8 mouse cellular contexts compared by ENCODE assay signal in genomic region chr19:9836581-9837340, GRCm38 (mm10). TPM values are rescaled to one million over a fixed set of nuclear protein-coding genes. Genes with fewer than 3 reads are reported as not detected.
DNase-seq lines count a peak whose midpoint lies in the region; ATAC-seq and TF ChIP-seq lines count a peak whose summit lies in the region.
"Not testable (repeated sequence)": the region's sequence is repeated elsewhere in the genome, so short reads cannot be mapped to it uniquely, and the experiment has no call there.

No protein-coding gene starts in this region.

- H3K9me3 ChIP-seq in embryonic facial prominence, embryonic 10.5 days; hindbrain, postnatal 0 days (ENCODE audit: low read length); neural tube, embryonic 15.5 days (replicated peaks): not testable (repeated sequence)

- H3K4me3 ChIP-seq in embryonic facial prominence, embryonic 10.5 days, result peak overlapping the region; percentile 49
- H3K4me3 ChIP-seq in hindbrain, postnatal 0 days (ENCODE audit: low read length), result peak overlapping the region; percentile 16; the same call in 1 of the 2 replicates
- H3K4me3 ChIP-seq in lung, adult 2 months (replicated peaks; ENCODE audit: extremely low read depth, low read depth, low read length), result peak overlapping the region; percentile 36
- H3K4me3 ChIP-seq in neural tube, embryonic 15.5 days (replicated peaks), result peak overlapping the region; percentile 35
- peak overlapping the region; percentile 14; the same call in 1 of the 2 replicates for H3K4me3 ChIP-seq in thymus, adult 2 months (ENCODE audit: control insufficient read depth, insufficient read depth, low read length)

- H3K4me1 ChIP-seq in embryonic facial prominence, embryonic 10.5 days; hindbrain, postnatal 0 days (ENCODE audit: insufficient read depth, low read length); lung, adult 2 months (ENCODE audit: control insufficient read depth, insufficient read depth, low read length); neural tube, embryonic 15.5 days; thymus, adult 2 months (replicated peaks; ENCODE audit: control insufficient read depth, insufficient read depth, low read length): not testable (repeated sequence)

- H3K9ac ChIP-seq in hindbrain, postnatal 0 days (replicated peaks; ENCODE audit: low read length); neural tube, embryonic 15.5 days (replicated peaks): not testable (repeated sequence)

- peak overlapping the region; percentile 35; the same call in 1 of the 2 replicates for H3K4me2 ChIP-seq in hindbrain, postnatal 0 days (ENCODE audit: low read depth, low read length)
- peak overlapping the region; percentile 48 for H3K4me2 ChIP-seq in neural tube, embryonic 15.5 days

- TF ChIP-seq CTCF in hindbrain, postnatal 0 days (IDR thresholded peaks at IDR 0.05; ENCODE audit: low read depth), result peak; percentile 62
- TF ChIP-seq CTCF in lung, adult 2 months (IDR thresholded peaks at IDR 0.05; ENCODE audit: insufficient read depth, low read length); thymus, adult 2 months (IDR thresholded peaks at IDR 0.05; ENCODE audit: borderline replicate concordance, control insufficient read depth, extremely low read depth, insufficient read depth, low read length, poor library complexity): not testable (repeated sequence)

- intact Hi-C loops in gastrocnemius, postnatal 36 days (cut with DNase I), result not testable (repeated sequence)

- peak; percentile 91 for ATAC-seq in hindbrain, postnatal 0 days
- peak; percentile 94 for ATAC-seq in neural tube, embryonic 15.5 days (ENCODE audit: low FRiP score)

- not testable (repeated sequence) for H3K36me3 ChIP-seq in embryonic facial prominence, embryonic 10.5 days (replicated peaks); hindbrain, postnatal 0 days (ENCODE audit: insufficient read depth, low read length); neural tube, embryonic 15.5 days; thymus, adult 2 months (ENCODE audit: control insufficient read depth, insufficient read depth, low read length)

- peak; percentile 37 for DNase-seq in T-cell, adult 2 months (ENCODE audit: low spot score)
- DNase-seq in embryonic facial prominence, embryonic 10.5 days (ENCODE audit: low spot score); hindbrain, postnatal 0 days (ENCODE audit: low spot score): not testable (repeated sequence)
- DNase-seq in gastrocnemius, postnatal 36 days, result peak; percentile 12 to 33
- DNase-seq in layer of hippocampus, postnatal 10 days (ENCODE audit: low spot score in 2 of 2), result peak; percentile 59 to 65
- peak; percentile 33 for DNase-seq in lung, adult 2 months
- peak; percentile 43 for DNase-seq in thymus, adult 2 months

- H3K27ac ChIP-seq in embryonic facial prominence, embryonic 10.5 days (replicated peaks), result peak overlapping the region; percentile 79
- not testable (repeated sequence) for H3K27ac ChIP-seq in hindbrain, postnatal 0 days; neural tube, embryonic 15.5 days (replicated peaks); thymus, adult 2 months (ENCODE audit: control insufficient read depth, insufficient read depth, low read length)

- TF ChIP-seq POLR2A in lung, adult 2 months (IDR thresholded peaks at IDR 0.05; ENCODE audit: borderline replicate concordance, extremely low read depth, low read depth, low read length); thymus, adult 2 months (IDR thresholded peaks at IDR 0.05; ENCODE audit: control insufficient read depth, extremely low read depth, insufficient read depth, low read length, poor library complexity): not testable (repeated sequence)

- WGBS in embryonic facial prominence, embryonic 10.5 days, result 17% methylated on average over 20 of the region's 21 CpGs
- 14% methylated on average over 17 of the region's 21 CpGs for WGBS in hindbrain, postnatal 0 days
- 15% methylated on average over 19 of the region's 21 CpGs for WGBS in lung, adult 2 months
- WGBS in neural tube, embryonic 15.5 days, result 9% methylated on average over 19 of the region's 21 CpGs
- WGBS in thymus, adult 2 months, result 17% methylated on average over 18 of the region's 21 CpGs

- not testable (repeated sequence) for H3K27me3 ChIP-seq in embryonic facial prominence, embryonic 10.5 days (replicated peaks; ENCODE audit: low read depth, poor library complexity, severe bottlenecking); hindbrain, postnatal 0 days (ENCODE audit: insufficient read depth, low read length); neural tube, embryonic 15.5 days (replicated peaks); thymus, adult 2 months (ENCODE audit: control insufficient read depth, insufficient read depth, low read length)

RNA-seq across cellular contexts. Expression of gene Scgb2a2, which starts 10.6 kb away (rescaled TPM):
- polyA plus RNA-seq in embryonic facial prominence, embryonic 10.5 days (2016; fragmentation: Nextera tagmentation; extraction: Ambion mirVana), result not detected in 2 replicates
- not detected for total RNA-seq in gastrocnemius, postnatal 36 days (2021)
- not detected in 2 replicates for total RNA-seq in hindbrain, postnatal 0 days (2014; rRNA removed)
- not detected in 2 replicates for polyA plus RNA-seq in hindbrain, postnatal 0 days (2015; fragmentation: Nextera tagmentation; extraction: Ambion mirVana)
- total RNA-seq in layer of hippocampus, postnatal 10 days (2021), result not detected
- not detected in 2 replicates for polyA plus RNA-seq in lung, adult 2 months (2012; rRNA removed)
- polyA plus RNA-seq in neural tube, embryonic 15.5 days (2015; fragmentation: Nextera tagmentation; extraction: Ambion mirVana), result not detected in 2 replicates
- not detected in 2 replicates for polyA plus RNA-seq in thymus, adult 2 months (2012; rRNA removed)
